Mouse (Mus musculus) liver, embryonic 14.5 days (tissue): ENCODE results near the gene Hivep2.

Source experiments
- CTCF ChIP-seq: IDR thresholded peaks from 2 replicates; pipeline ENCODE4 v1.5.1; 2016; ENCODE audit warnings: antibody characterized with exemption, low read depth, control low read depth
- EP300 ChIP-seq: IDR thresholded peaks from 2 replicates; pipeline ENCODE4 v1.6.1; 2016; ENCODE audit warnings: antibody characterized with exemption, low read depth

DNA sequence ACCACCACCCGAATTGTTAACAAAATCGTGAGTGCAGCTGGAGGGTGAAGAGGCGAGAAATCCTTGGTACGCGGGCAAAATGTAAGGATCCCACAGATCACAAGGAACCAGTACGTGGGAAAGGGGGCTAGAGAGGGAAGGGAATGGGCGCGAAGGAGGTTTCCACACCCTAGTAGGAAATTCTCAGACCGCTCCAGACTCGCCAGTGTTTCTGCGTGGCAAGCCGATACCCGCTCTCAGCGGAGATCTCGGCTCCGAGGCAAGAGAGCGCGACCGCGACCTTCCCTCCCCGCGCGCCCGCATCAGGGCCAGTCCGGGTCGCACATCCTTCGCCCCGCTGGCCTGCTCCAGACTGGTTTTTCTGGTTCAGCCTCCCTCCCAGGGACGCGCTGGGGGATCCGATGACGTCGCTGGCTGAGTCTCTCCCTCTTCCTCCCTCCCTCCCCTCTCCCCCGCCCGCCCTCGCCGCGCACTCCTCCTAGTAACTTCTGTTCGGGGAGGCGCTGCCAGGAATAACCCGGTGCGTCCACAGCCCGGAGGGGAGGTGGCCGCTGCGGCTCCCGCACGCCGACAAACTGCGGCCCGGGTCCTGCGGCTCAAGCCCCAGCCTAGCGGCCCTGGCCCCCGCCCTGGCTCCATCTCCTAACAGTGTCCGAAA lies 430 bp upstream of the Hivep2 start:
- TF ChIP-seq CTCF (no peak), EP300 (no peak)
